Mouse (Mus musculus): ENCODE measurements around the gene Zbtb44. TPM values are rescaled to one million over a fixed set of nuclear protein-coding genes. Genes with fewer than 3 reads are reported as not detected.

Zbtb44 gene
- polyA plus RNA-seq, 1 experiment from 2014 or later, result 7.1 TPM

DNA sequence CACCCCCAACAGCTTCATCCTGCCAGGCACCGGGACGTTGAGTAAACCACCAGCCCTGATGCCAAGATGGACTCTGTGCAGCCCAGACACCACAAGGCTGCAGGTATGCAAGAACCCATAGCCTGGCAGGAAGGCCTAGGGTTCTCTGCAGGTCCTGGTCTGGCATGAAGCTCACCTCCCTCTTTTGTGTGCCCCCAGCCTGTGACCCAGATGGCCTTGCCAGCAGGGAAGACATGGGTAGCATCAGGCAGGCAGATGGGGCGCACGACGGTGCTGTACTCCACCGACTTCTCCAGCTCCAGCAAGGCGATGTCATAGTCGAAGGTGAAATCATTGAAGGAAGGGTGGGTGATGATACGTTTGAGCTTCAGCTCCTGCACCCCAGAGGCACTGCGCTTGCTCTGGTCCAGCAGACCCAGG, 60.7 kb downstream of the Zbtb44 start:
- no peak overlapping the region for H3K9ac ChIP-seq
- no peaks in the 10 kb centered on the region for H3K36me3 ChIP-seq
- no peak overlapping the region for H3K4me2 ChIP-seq (replicated peaks)
- no peak overlapping the region for H3K4me3 ChIP-seq
- H3K27ac ChIP-seq, result no peak overlapping the region
- no peaks in the 10 kb centered on the region for H3K4me1 ChIP-seq
- WGBS, result 95% methylated on average over 10 of the region's 10 CpGs
- no peaks in the 10 kb centered on the region for H3K9me3 ChIP-seq (replicated peaks)
- no peaks in the 10 kb centered on the region for H3K27me3 ChIP-seq
- no peak for ATAC-seq (ENCODE audit: low FRiP score)

DNA sequence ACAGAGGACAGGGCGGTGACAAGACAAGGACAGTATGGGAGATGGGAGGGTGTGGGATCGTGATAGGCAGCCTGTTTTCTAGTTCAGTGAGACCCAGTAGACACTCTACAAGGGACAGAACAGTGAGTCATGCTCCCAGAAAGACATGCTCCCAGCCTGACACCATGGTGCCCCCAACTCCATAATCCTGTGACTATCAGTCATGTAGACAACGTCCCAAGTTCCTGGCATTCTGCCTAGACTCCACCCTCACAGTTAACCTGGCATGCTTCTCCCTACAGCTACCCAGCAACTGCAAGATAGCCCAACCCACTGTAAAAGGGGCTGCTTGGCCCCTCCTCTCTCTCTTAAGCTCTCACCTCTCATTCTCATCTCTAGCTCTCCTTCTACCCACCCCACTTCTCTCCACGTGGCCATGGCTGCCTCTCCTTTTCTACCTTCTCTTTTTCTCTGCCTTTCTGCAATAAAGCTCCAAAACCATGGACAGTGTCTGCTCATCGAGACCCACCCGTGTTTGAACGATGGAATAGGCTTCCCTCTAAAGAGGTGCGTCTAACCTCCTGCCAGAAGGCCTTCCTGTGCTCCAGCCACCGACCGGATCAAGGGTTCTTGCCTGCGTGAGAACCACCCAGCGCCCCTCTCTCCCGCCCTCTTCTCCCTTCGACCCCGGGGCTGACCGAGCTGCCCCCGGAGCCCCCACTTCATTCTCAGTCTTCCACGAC, 61.8 kb downstream of the Zbtb44 start:
- Histone ChIP-seq H3K4me3 (no peak overlapping the region), H3K9me3 (replicated peaks) (no peaks in the 10 kb centered on the region)
- WGBS, result 87% methylated on average over 18 of the region's 18 CpGs

GRCm38 (mm10) chr9:31092833-31093195, 62.4 kb downstream of the Zbtb44 start:
- Histone ChIP-seq H3K27me3 (no peaks in the 10 kb centered on the region), H3K4me1 (no peaks in the 10 kb centered on the region), H3K36me3 (no peaks in the 10 kb centered on the region), H3K9me3 (replicated peaks) (no peaks in the 10 kb centered on the region), H3K4me2 (replicated peaks) (no peak overlapping the region), H3K9ac (no peak overlapping the region), H3K4me3 (no peak overlapping the region), H3K27ac (no peak overlapping the region)
- 94% methylated on average over 10 of the region's 10 CpGs for WGBS
- no peak for ATAC-seq (ENCODE audit: low FRiP score)

More for the DNA sequence above, 61.8 kb downstream of the Zbtb44 start:
- Histone ChIP-seq H3K27ac (no peak overlapping the region), H3K4me1 (no peaks in the 10 kb centered on the region), H3K9ac (no peak overlapping the region), H3K27me3 (no peaks in the 10 kb centered on the region), H3K36me3 (no peaks in the 10 kb centered on the region), H3K4me2 (replicated peaks) (no peak overlapping the region)
- no peak for ATAC-seq (ENCODE audit: low FRiP score)

- 82% methylated on average over 20 of the region's 20 CpGs for WGBS
- no peak for ATAC-seq (ENCODE audit: low FRiP score)
- no peaks in the 10 kb centered on the region for H3K4me1 ChIP-seq
Observed at GRCm38 (mm10) chr9:31097088-31098082, 66.9 kb downstream of the Zbtb44 start.

DNA sequence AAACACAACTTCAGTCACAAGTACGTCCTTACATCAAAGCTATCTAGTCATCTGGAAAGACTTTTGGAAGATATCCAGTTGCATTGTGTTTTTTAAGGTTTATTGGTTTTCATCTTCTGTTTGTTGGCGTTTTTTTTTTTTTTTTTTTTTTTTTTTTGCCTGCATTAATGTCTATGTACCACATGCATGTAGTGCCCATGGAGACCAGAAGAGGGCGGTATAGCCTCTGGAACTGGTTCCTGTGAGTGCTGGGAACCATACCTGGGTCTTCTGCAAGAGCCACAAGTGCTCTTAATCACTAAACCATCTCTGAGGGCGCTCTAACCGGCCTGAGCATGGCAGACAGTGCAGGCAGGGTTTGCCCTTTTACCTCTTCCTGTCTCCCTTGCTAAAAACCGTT, 67.7 kb downstream of the Zbtb44 start:
- ATAC-seq (ENCODE audit: low FRiP score), result no peak
- Histone ChIP-seq H3K27ac (no peak overlapping the region), H3K4me2 (replicated peaks) (no peak overlapping the region), H3K4me3 (no peak overlapping the region), H3K9ac (no peak overlapping the region), H3K27me3 (no peaks in the 10 kb centered on the region), H3K9me3 (replicated peaks) (no peaks in the 10 kb centered on the region), H3K36me3 (no peaks in the 10 kb centered on the region), H3K4me1 (no peaks in the 10 kb centered on the region)
- WGBS, result 79% methylated on average over 6 of the region's 6 CpGs

More at GRCm38 (mm10) chr9:31097088-31098082, 66.9 kb downstream of the Zbtb44 start:
- Histone ChIP-seq H3K4me2 (replicated peaks) (no peak overlapping the region), H3K27ac (no peak overlapping the region), H3K9me3 (replicated peaks) (no peaks in the 10 kb centered on the region), H3K36me3 (no peaks in the 10 kb centered on the region), H3K27me3 (no peaks in the 10 kb centered on the region), H3K9ac (no peak overlapping the region), H3K4me3 (no peak overlapping the region)

- no peak for ATAC-seq (ENCODE audit: low FRiP score)
Observed at GRCm38 (mm10) chr9:31108464-31108863, 78.0 kb downstream of the Zbtb44 start.

GRCm38 (mm10) chr9:31115586-31115985, 85.1 kb downstream of the Zbtb44 start:
- no peaks in the 10 kb centered on the region for H3K4me1 ChIP-seq
- H3K4me3 ChIP-seq, result no peak overlapping the region
- no peak overlapping the region for H3K27ac ChIP-seq
- H3K27me3 ChIP-seq, result no peaks in the 10 kb centered on the region
- no peak overlapping the region for H3K4me2 ChIP-seq (replicated peaks)
- no peaks in the 10 kb centered on the region for H3K9me3 ChIP-seq (replicated peaks)
- H3K9ac ChIP-seq, result no peak overlapping the region
- H3K36me3 ChIP-seq, result no peaks in the 10 kb centered on the region
- no peak for ATAC-seq (ENCODE audit: low FRiP score)

More at GRCm38 (mm10) chr9:31108464-31108863, 78.0 kb downstream of the Zbtb44 start:
- H3K27ac ChIP-seq, result no peak overlapping the region
- H3K9ac ChIP-seq, result no peak overlapping the region
- no peaks in the 10 kb centered on the region for H3K4me1 ChIP-seq
- H3K4me3 ChIP-seq, result no peak overlapping the region
- no peak overlapping the region for H3K4me2 ChIP-seq (replicated peaks)
- H3K27me3 ChIP-seq, result no peaks in the 10 kb centered on the region
- no peaks in the 10 kb centered on the region for H3K36me3 ChIP-seq
- no peaks in the 10 kb centered on the region for H3K9me3 ChIP-seq (replicated peaks)
- 93% methylated on average over 8 of the region's 8 CpGs for WGBS

DNA sequence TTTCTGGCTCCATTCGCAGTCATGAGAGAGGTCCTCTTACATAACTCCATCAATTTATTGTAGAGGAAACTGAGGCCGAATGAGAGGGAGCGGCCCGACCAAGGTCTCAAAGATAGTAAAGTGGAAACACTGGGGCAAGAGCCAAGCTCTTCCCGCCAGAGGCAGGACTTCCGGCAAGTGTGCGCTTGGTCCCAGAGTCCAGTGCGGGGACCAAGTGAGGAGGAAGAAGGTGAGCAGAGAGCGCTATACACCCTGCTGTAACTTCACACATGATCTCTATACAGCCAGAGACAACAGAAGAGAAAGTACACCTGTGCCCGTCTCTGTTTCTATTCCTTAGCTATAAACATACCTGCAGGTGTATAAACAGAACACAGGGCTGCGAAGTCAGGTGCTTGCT, 86.6 kb downstream of the Zbtb44 start:
- ATAC-seq (ENCODE audit: low FRiP score), result no peak
- WGBS, result 93% methylated on average over 11 of the region's 11 CpGs
- H3K27me3 ChIP-seq, result no peaks in the 10 kb centered on the region
- no peaks in the 10 kb centered on the region for H3K36me3 ChIP-seq
- H3K9ac ChIP-seq, result no peak overlapping the region
- no peaks in the 10 kb centered on the region for H3K9me3 ChIP-seq (replicated peaks)
- peaks cover 2% of the 10 kb centered on the region; the same call in 1 of the 2 replicates for H3K4me1 ChIP-seq
- no peak overlapping the region for H3K4me3 ChIP-seq
- H3K27ac ChIP-seq, result no peak overlapping the region
- no peak overlapping the region for H3K4me2 ChIP-seq (replicated peaks)

DNA sequence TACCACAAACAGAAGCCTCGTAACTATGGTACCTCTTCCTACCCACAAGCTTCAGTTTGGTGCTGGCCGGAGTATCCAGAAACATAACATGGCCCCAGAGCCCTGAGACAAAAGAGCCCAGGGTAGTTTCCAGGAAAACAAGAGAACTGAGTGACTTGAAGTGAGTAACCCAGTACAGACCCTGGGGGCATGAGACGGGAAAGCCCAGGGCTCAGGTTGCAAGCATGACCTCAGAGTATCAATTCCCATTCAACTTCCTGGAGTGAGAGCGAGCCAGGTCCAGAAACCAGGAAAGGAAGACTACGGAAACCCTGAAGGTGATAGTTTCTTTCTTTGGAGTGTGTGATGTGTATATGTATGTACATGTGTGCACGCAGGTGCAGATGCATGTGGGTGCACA, 87.0 kb downstream of the Zbtb44 start:
- WGBS, result 81% methylated on average over 6 of the region's 6 CpGs
- H3K9ac ChIP-seq, result no peak overlapping the region
- H3K9me3 ChIP-seq (replicated peaks), result no peaks in the 10 kb centered on the region
- H3K4me3 ChIP-seq, result no peak overlapping the region
- H3K36me3 ChIP-seq, result no peaks in the 10 kb centered on the region
- no peak for ATAC-seq (ENCODE audit: low FRiP score)
- H3K4me1 ChIP-seq, result peaks cover 2% of the 10 kb centered on the region; the same call in 1 of the 2 replicates
- H3K27ac ChIP-seq, result no peak overlapping the region
- no peak overlapping the region for H3K4me2 ChIP-seq (replicated peaks)
- no peaks in the 10 kb centered on the region for H3K27me3 ChIP-seq

- no peak overlapping the region for H3K27ac ChIP-seq
- no peaks in the 10 kb centered on the region for H3K36me3 ChIP-seq
- WGBS, result 44% methylated on average over 11 of the region's 11 CpGs
- H3K9ac ChIP-seq, result no peak overlapping the region
- H3K9me3 ChIP-seq (replicated peaks), result no peaks in the 10 kb centered on the region
- H3K4me3 ChIP-seq, result no peak overlapping the region
- H3K4me2 ChIP-seq (replicated peaks), result no peak overlapping the region
- H3K27me3 ChIP-seq, result no peaks in the 10 kb centered on the region
- ATAC-seq (ENCODE audit: low FRiP score), result no peak
- peaks cover 2% of the 10 kb centered on the region; the same call in 1 of the 2 replicates for H3K4me1 ChIP-seq
Observed at GRCm38 (mm10) chr9:31118520-31119298, 88.3 kb downstream of the Zbtb44 start.

GRCm38 (mm10) chr9:31119405-31119804, 89.0 kb downstream of the Zbtb44 start:
- Histone ChIP-seq H3K9me3 (replicated peaks) (no peaks in the 10 kb centered on the region), H3K27ac (no peak overlapping the region), H3K4me1 (peaks cover 2% of the 10 kb centered on the region; the same call in 1 of the 2 replicates), H3K4me3 (no peak overlapping the region), H3K36me3 (no peaks in the 10 kb centered on the region), H3K4me2 (replicated peaks) (no peak overlapping the region), H3K9ac (no peak overlapping the region), H3K27me3 (no peaks in the 10 kb centered on the region)
- ATAC-seq (ENCODE audit: low FRiP score), result no peak
- WGBS, result 70% methylated on average over 5 of the region's 5 CpGs

Data from hindbrain, embryonic 12.5 days (tissue).